Mouse (Mus musculus): ENCODE results near the gene Hdgfl2.

Hdgfl2 gene

DNA sequence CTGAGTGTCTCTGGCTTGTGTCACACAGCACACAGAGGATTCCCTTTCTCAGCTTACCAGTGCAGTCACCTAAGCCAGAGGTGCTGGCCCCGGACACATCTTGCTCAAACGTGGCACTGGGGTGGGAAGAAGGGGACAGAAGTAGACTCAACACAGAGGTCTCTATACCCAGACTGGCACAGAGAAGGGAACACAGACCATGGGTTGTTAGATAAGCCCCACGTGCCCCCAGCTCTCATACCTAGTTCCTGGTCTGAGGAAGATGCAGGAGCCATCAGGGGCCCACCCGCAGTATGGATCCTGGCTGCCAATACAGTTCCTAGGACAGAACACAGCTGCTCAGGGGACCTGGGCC, 45.8 kb downstream of the Hdgfl2 start:
- DNase-seq (ENCODE audit: low read depth, low spot score): no peak

- no peak for DNase-seq (ENCODE audit: low read depth, low spot score)
Measured at GRCm38 (mm10) chr17:56126175-56126574, 46.7 kb downstream of the Hdgfl2 start.

DNA sequence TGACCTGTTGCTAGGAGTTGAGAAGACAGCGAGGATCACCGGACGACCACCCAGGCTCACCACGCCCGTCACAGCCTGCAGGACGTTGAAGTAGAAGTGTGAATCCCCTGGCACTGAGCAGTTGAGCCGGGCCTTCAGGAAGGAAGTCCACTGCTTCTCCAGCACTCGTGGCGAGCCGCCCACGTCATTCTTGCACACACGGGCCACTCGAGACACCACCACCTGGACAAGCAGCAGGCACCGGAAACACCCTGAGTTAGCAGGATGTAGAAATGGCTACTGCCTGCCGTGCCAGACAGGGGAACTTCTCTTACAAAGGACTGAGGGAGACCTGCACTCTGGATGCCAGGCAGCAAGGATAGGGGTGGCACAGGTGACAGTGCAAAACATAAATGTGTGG, 48.8 kb downstream of the Hdgfl2 start:
- no peak for DNase-seq (ENCODE audit: low read depth, low spot score)

GRCm38 (mm10) chr17:56131136-56131535, 51.7 kb downstream of the Hdgfl2 start:
- no peak for DNase-seq (ENCODE audit: low read depth, low spot score)

- no peak for DNase-seq (ENCODE audit: low read depth, low spot score)
Measured at GRCm38 (mm10) chr17:56131814-56132213, 52.4 kb downstream of the Hdgfl2 start.

DNA sequence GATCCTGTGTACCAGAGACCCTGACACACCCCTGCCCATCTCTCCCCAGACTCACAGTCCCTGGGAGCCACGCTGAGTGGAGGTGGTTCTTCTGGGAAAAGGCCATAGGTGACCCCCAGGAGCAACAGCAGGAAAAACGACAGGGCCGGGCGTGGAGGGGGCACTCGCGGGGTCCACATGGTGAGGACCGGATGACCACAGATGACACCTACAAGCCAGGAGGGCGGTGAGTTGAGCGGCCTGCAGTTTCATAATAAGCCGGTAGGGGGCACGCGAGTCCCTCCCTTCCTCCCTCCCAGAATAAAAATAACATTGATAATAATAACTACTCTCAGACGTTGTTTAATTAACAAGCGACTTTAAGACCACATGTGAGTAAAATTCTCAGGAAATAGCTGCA, 53.2 kb downstream of the Hdgfl2 start:
- DNase-seq (ENCODE audit: low read depth, low spot score): no peak

DNA sequence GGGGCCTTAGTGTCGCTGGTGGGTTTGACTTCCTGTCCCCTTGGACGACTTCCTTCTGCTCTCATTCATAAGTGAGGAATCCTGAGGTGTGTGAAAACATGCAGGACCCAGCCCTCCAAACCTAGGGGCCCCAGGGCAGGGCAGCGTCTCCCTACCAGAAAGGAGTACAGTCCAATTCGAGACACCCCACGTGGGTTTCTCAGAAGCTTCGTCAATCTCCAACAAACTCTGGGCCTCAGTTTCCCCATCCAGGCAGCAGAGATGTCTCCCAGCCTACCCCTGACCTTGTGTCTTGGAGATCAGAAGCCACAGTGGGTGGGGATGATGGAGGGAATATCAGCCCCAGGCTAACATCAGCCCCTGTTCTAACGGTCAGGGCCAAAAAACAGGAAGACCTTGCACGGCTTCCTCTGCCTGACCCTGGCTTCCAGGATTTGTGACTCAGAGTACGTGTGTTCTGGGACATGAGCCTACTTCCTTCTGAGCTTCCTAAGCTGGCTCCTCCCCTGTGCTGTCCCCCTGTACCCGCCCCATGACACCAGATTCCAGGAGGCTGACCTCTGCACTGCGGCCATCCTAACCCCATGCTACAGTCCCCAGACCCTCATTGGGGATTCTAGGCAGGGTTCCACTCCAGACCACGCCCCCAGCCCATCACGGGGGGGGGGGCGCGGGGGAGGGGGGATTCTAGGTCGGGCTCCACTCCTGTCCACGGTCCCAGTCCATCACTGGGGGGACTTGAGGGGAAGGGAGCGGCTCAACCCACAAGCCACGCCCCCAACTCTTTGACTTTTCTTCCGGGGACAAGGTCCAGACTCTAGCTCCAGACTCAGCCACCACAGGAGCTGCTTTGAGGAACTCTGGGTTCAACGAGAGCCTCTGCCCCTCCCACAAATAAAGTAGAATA, 54.3 kb downstream of the Hdgfl2 start:
- no peak for DNase-seq (ENCODE audit: low read depth, low spot score)

DNA sequence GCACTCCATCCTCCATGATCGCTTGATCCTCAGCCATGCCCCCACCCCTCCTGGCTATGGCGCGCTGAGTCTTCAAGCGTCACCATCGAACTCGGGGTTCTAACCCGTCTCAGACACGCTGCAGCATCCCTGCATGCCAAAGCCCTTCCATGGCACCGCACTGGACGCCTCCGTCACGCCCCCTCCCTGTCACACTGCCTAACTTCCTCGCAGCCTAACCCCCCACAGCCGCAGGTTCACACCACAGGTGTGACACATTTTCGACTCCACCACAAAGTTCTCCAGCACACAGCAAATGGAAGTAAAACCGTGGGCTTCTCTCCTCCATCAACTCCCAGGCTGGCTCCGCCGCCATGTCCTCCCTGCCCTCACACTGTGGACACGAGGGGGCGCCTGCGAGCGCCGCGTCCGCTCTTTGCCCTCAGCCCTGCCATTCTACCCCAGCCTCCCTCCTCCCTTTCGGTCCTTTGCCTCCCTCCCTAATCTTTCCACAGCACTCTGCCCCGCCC, 55.1 kb downstream of the Hdgfl2 start:
- DNase-seq (ENCODE audit: low read depth, low spot score): no peak

DNA sequence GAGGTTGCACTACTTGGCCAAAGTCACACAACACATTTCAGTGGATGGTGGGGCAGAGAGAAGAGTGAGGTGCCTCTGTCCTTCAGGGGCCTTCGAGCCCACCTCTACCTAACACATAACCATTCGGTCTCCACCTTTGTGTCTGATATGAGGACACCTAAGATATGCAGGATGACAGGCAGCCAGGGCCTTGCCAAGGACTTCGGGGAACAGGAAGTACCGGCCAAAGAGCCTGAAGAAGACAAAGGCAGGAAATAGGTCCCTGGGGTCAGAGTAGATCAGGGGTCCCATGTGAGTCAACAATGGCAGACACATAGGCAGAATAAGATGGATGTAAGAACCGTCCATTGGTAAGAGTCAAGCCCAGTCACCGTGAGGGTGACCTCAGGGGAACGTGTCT, 57.1 kb downstream of the Hdgfl2 start:
- no peak for DNase-seq (ENCODE audit: low read depth, low spot score)

GRCm38 (mm10) chr17:56137839-56138613, 58.6 kb downstream of the Hdgfl2 start:
- no peak for DNase-seq (ENCODE audit: low read depth, low spot score)

DNA sequence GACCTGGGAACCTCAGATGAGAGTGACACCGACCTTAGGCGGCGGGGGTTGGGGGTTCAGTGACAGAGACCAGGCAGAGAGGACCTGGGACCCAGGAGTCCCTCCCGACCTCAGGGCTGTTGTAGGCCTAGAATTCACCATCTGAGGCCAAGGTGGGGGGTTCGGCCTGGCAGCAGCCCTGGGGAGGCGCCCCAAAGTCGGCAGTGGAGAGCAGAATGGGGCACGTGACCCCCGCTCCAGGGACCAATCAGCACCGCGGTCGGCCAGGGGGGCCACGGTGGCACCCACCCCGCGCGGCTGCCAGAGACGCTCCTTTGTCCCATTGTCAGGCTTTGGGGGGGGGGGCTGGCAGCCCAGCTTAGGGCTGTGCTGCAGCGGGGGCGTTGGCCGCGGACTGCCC, 59.9 kb downstream of the Hdgfl2 start:
- no peak for DNase-seq (ENCODE audit: low read depth, low spot score)

- DNase-seq (ENCODE audit: low read depth, low spot score): no peak
Measured at GRCm38 (mm10) chr17:56139858-56140595, 60.6 kb downstream of the Hdgfl2 start, which contains the start of gene Sema6b. Gene Sema6b, minus strand, starts transcription at chr17:56140343.

- no peak for DNase-seq (ENCODE audit: low read depth, low spot score)
Measured at GRCm38 (mm10) chr17:56141702-56142605, 62.5 kb downstream of the Hdgfl2 start.

DNA sequence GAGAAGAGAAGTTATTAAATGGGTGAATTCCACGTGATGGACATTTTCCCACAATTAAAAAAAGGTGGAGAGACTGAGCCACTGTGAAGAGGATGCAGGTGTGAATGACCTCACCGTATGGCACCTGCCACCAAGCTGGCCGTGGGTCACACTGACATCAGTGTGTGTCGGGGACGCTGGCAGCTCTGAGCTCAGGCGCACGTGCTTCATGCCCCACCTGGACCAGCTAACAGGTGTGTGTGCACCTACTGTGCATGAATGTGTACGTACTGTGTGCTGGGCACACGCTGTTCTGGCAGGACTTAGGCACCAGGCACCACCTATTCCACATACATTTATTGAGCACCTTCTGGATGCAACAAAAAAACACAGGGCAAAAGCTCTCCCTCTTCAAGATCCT, 65.1 kb downstream of the Hdgfl2 start:
- no peak for DNase-seq (ENCODE audit: low read depth, low spot score)

DNA sequence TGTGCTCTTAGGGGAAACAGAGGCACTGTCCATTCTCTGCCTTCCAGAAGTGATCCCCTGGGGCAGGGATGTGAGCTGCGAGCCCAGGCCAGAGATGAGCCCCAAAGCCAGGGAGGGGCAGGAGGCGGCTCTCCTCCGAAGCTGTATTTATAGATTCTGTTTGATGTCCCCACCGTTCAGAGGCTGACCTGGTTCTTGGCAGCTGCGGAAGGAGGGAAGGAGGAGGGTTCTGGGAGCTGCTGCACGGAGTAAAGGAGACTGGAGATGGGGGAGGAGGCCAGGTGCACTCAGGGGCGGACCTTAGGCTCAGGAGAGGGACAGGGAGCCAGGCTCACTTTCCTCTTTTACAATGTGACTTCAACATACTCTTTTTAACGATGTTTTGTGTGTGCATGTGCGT, 66.7 kb downstream of the Hdgfl2 start:
- no peak for DNase-seq (ENCODE audit: low read depth, low spot score)

GRCm38 (mm10) chr17:56147420-56147819, 68.0 kb downstream of the Hdgfl2 start:
- DNase-seq (ENCODE audit: low read depth, low spot score): no peak

DNA sequence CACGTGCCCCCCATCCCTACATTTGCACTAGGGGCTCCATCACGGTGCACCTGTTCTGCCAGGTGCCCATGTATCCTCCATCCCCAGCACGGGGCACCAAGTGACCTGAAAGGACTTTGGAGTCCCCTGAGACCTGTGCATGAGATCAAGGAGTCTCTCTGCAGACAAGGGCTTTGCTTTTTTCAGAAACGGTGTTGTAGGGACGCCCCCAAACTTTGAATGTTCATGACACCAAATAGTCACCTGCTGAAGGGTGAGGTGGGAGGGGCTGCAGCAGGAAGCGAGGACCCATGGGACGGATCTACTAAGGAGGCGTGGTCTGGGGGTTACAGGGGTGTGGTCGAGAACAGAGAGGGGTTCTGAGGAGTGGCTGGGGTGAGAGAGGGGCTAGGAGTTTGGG, 68.8 kb downstream of the Hdgfl2 start:
- no peak for DNase-seq (ENCODE audit: low read depth, low spot score)

DNA sequence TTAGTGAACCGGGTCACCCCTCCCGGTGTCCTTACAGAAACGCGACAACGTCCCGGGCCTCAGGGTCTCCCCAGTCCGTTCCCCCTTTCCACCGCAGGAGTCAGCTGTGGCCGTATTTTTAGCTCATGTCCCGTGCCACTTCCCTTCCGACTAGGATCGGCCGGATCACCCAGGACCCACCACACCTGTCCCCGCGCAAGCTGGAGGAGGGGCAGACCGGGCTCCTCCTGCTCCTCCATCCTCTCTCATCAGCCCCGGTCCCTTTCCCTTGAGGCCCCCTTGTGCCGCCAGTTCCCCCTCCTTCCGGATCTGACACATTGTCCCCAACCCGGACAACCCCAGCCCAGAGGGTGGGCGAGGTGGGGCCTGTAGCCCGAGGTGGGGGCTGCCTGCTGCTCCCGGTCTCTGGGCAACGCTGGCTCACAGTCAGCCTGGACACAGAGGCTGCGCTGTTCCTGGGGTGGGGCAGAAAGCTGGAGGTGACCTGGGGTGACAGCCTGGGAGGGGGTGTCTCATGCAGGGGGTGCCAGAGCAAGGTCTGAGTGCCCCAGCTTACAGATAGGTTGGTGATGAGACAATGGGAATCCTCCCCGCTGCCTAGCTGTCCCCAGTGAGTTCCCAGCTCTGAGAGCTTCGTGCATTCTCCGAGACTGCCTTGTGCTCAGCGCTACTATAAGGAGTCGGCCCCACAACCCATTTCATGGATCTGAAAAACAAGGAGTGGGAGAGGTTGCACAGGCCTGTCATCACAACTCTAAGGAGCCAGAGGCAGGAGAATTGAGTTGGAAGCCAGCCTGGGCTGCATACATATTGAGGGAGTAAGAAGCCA, 69.6 kb downstream of the Hdgfl2 start:
- no peak for DNase-seq (ENCODE audit: low read depth, low spot score)

GRCm38 (mm10) chr17:56149897-56150296, 70.5 kb downstream of the Hdgfl2 start:
- no peak for DNase-seq (ENCODE audit: low read depth, low spot score)

All from brain, embryonic 18.5 days (tissue).